Mouse (Mus musculus) regulatory T cell (primary cell): ENCODE results near the gene 2410131K14Rik.

Experiments used
- in situ Hi-C: fragments of 300-600 bp; cut with MboI, MseI; formaldehyde crosslinking; loops from one replicate; pipeline ENCODE4 v1.15.1; 2025; ENCODE audit warnings: high pct_unique_total_duplicates

Gene 2410131K14Rik

GRCm38 (mm10) chr5:118260642-118261041 lies 15.6 kb downstream of the 2410131K14Rik start:
- in situ Hi-C loops, result loop anchor here (10.0 kb wide), 1 partner anchor 454 kb away; no protein-coding TSS in a partner anchor

DNA sequence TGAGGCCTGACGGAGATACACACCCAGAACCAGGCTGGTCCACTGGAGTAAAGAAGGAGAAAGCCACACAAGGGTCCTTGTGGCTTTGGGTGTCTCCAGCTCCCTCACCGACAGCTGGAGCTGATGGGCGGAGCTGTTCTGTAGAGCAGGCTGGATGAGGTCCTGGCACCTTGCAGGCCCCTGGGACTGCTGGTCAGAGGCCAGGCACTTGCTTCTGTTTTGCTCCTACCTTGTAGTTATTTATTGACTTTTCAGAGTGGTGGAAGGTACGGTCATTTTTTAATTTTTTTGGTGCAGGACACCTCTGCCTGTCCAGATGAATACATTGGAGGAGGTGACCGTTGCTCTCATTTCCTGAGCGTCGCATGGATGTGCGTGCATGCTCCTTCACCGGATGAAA lies 16.2 kb downstream of the 2410131K14Rik start:
- in situ Hi-C loops, result loop anchor here (10.0 kb wide), 1 partner anchor 454 kb away; no protein-coding TSS in a partner anchor

GRCm38 (mm10) chr5:118262418-118262817 lies 17.4 kb downstream of the 2410131K14Rik start:
- in situ Hi-C loops, result loop anchor here (10.0 kb wide), 1 partner anchor 452 kb away; no protein-coding TSS in a partner anchor

- in situ Hi-C loops, result loop anchor here (10.0 kb wide), 1 partner anchor 451 kb away; no protein-coding TSS in a partner anchor
Observed at GRCm38 (mm10) chr5:118264279-118264678, 19.3 kb downstream of the 2410131K14Rik start.

- in situ Hi-C loops, result loop anchor here (10.0 kb wide), 1 partner anchor 449 kb away; no protein-coding TSS in a partner anchor
Observed at GRCm38 (mm10) chr5:118265366-118265765, 20.3 kb downstream of the 2410131K14Rik start.

DNA sequence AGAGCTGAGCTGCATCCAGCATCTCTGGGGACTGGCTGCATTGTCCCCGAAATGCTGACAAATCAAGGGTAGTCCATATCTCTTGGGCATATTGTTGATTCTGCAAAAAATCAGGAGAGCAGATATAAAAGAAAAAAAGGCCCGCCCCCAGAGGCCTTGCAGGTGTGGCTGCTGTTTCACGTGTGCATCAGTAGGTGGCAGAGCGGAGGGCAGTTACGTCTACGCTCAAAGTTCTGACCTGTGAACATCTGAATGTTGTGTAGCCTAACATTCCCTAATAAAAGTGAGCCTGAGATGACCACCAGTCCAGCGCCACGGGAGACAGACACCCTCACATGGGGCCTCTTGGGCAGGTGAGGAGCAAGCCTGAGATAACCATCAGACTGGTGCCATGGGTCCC lies 21.3 kb downstream of the 2410131K14Rik start:
- in situ Hi-C loops, result loop anchor here (10.0 kb wide), 1 partner anchor 448 kb away; no protein-coding TSS in a partner anchor

DNA sequence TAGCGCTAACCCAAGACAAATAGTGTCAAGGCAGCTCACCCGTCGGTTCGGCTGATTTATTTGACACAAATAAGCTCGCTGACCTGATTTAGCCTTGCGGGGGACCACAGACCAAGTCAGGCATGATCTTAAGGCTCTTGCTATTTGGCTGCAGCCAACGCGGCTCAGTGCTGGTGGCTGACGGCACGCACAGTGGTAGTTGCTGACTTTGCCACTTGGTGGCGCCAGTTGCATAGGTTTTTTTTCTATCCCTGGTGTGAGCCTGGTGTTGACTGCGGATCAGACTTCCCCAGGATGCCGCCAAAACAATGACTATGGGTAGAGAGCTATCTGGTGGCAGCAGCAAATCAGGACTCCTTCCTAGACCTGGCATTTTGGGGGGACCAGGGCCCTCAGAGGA lies 24.0 kb downstream of the 2410131K14Rik start:
- in situ Hi-C loops, result loop anchor here (10.0 kb wide), 1 partner anchor 446 kb away; no protein-coding TSS in a partner anchor

DNA sequence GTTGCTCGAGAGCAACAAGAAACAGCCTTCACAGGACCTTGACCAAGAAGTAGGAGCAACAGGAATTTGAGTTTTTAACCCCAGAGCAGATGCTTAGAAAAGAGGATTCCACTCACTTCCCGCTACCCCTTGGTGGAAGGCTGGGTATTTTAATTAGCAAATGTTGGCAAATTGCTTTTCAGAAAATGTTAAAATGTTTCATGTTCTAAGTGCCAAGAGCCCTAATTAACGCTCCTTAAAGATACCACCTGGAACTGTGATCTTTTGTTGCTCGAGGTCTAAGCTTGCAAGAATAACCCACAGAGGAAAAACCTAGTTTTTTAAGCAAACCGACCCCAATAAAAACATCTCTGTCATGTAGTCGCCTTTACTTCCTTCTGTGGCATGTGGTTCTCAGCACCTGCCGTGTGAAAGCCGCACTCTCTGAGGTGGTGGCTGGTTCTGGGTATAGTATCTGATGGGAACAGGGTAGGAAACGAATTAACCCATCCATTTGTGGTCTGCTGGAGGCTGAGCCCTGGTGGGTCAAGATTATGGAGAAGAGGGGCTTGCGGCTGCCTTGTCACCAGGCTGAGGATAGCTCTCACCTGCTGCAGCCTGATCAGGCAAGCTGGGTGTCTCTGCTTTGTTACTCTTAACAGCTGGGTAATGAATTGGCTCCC lies 26.6 kb downstream of the 2410131K14Rik start:
- in situ Hi-C loops, result no loop called here

DNA sequence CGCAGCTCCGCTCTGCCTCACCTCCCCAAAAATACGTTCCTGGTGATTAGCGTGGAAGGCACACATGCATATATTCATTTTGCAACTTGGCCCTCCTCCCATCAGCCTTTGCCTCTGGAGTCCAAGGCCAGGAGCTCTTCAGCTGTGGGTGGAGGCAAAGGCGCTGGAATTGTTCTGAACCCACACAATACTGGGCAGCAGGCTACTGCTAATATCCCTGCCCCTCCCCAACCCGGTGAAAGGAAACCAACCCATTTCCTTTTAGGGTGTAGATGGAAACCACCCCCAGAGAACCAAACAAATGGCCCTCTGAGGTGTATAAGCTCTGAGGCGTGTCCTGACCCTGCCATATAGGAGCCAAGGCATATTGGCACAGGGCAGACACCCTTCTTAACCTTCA lies 28.4 kb downstream of the 2410131K14Rik start:
- in situ Hi-C loops, result no loop called here

GRCm38 (mm10) chr5:118274546-118274945 lies 29.5 kb downstream of the 2410131K14Rik start:
- in situ Hi-C loops, result no loop called here

DNA sequence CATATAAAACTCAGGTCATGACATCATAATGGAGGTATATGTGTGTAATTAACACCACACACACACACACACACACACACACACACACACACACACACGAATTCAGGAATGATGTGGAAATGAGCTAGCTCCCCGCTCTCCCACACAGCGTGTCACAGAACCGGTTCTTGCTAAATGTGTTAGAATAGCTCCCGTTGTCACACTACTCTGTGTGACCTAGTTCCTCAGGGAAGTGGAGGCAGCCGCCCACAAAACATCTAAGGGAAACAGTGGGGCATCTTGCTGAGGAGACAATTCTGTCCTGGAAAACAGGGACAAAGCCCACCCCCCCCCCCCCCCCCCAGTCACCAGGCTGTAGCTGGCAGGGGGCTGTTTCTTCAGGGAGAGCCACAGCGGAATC lies 31.3 kb downstream of the 2410131K14Rik start:
- in situ Hi-C loops, result no loop called here

DNA sequence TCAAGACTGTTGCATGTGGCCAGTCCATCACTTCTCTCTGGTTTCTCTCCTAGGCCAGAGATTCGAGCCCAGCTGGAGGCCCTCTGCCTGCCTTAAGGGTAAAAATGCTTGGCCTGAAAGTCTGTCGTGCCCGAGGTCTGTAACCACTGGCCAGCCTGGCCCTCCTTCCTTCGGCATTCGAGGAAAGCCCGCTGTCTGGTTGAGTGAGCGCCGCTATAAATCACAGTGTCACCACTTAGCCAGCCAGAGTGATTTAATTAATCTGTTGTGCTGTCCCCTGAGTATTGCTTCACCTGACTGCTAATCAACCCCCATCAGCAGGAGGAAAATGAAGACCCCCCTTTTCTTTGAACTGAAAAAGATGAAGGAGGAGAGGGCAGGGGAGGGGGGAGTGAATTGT lies 31.7 kb downstream of the 2410131K14Rik start:
- in situ Hi-C loops, result no loop called here

DNA sequence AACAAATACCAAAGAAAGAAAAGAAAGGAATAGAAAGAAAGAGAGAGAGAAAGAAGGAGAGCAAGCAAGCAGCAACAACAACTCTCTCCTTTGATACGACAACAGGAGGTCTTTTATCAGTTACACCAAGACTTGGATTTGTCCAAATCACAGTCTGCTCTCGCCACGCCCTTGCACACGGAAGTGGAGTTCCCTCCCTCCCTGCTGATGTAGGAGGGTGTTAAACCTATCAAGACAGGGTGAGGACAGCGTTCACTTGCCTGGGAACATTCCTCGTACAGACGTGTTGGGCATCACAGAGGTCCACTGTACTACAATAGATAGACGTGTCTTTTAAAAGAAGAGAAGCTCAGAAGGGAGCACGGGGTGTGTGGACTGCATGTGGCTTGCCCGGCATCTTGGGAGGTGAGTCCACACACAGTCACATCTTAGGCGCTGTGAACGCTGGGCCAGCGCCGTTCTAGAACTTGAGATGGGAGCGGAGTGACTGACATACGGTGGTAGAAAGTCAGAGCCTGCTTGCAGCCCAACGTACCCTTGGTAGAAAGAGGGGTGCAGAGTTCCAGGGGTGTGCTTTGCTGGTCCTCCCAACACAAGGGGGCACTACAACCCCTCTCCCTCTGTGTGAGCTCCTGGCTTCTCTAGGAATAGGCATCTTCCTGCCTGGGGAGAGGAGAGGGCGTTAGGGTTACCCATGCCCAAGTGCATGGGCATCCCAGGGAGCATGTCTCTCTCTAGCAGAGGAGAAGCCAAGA lies 32.9 kb downstream of the 2410131K14Rik start:
- in situ Hi-C loops, result no loop called here

DNA sequence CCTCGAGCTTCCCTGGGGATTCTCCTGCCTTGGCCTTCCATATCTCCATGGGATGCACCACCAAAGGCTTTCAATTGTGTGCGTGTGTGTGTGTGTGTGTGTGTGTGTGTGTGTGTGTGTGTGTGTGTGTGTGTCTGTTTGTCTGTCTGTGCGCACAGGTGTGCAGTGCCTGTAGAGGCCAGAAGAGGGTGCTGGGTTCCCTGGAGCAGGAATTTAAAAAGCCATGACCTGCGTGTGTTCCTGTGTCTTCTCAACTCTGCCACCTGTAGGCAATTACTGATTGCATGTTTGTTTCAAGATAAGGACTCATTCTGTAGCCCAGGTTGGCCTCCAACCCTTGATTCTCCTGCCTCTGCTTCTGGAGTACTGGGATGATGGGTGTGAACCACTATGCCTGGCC lies 46.4 kb downstream of the 2410131K14Rik start:
- in situ Hi-C loops, result no loop called here

DNA sequence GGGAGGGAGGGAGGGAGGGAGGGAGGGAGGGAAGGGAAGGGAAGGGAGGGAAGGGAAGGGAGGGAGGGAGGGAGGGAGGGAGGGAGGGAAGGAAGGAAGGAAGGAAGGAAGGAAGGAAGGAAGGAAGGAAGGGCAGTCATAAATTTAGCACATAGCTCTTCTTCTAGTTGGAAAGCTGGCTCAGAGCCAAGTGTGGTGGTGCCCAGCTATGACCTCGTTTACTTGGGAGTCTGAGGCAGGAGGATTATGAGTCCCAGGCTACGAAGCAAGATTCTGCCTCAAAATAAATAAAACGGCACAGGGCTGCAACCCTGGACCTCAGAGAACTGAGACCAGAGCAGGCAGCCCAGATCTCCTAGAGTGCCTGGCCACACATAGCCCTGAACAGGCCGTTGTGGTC lies 47.4 kb downstream of the 2410131K14Rik start:
- in situ Hi-C loops, result no loop called here

GRCm38 (mm10) chr5:118294086-118294864 lies 49.2 kb downstream of the 2410131K14Rik start:
- in situ Hi-C loops, result no loop called here

DNA sequence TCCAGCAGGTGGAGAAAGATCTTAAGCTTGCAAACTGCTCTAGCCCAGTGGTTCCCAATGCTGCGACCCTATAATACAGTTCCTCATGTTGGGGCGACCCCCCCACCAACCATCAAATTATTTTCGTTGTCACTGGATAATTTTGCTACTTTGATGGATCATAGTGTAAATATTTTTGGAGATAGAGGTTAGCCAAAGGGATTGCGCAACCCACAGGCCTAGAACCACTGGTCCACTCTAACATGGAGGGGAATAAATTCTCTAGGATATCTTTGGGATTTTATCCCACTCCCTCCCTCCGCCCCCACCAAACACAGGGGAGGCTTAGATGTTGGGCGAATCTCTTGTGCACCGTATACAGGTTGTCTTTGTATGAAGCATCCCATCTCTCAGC lies 49.8 kb downstream of the 2410131K14Rik start:
- in situ Hi-C loops, result no loop called here

GRCm38 (mm10) chr5:118297338-118297746 lies 52.3 kb downstream of the 2410131K14Rik start:
- in situ Hi-C loops, result no loop called here

DNA sequence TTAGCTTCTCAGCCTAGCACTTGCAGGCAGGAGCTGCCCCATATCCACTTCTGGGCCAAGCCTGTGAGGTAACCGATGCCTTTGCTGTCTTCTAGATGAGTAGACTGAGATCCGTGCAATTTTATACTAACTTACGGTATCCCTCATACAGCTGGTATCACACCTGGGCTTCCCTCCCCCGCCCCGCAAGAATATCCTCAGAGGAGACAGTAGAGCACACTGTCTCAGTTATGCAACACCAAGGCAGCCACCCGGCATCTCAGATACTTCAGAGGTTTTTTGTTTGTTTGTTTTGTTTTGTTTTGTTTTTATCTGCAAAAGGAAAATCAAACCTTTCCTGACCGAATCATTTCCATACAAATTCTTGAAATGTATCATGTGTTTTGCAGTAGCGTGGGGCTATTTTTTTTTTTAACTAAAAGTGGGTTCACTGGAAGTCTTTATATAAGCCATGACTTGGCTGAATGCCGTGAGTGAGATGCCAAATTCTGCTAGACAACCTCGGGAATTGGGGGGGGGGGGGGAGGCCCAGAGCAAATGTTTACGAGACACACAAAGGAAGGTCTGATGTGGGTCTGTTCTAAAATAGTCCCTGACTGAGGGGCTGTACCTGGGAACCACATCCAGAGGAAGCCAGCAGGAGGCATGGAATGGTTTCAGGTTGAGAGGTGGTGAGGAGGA lies 54.8 kb downstream of the 2410131K14Rik start:
- in situ Hi-C loops, result no loop called here

DNA sequence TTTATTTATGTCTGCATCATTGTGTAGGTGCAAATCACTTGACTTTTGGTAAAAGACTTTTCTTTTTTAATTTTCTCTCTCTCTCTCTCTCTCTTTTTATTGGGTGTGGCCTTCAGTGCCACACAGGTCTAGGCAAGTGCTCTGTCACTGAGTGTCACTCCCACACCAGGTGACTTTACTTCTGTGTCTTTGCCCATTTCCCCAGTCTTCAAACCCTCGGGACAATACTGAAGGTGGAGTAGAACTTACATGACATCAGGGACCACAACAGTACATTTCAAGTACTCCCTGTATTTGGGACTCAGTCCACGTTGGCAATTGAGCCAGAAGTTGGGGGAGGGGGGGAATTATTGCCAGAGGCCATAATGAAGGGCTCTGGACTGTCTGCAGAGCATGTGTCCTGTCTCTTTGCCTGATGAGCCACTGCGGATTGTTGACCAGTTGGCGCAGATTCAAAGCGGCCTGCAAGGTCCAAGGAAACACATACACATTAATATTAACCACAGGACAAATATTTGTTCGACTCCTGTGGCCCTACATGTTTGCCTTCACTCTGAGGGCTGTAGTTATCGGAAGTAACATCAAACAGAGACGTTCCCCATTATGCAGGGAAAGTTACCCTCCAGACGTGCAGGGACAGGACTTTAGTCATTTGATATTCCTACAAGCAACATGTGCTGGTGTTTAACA lies 57.6 kb downstream of the 2410131K14Rik start:
- in situ Hi-C loops, result no loop called here
